Mouse (Mus musculus) left cerebral cortex, postnatal 14 days (tissue): ENCODE measurements at regions not wholly inside any gene's neighbourhood (a gene's known extent, or its start where the extent isn't known, plus 50 kb on each side); places are given as distances from the start of the nearest gene placed in this dataset.

ENCODE experiments used
- DNase-seq, 2 experiments: peaks; one replicate each; pipeline ENCODE4 v3.0.0; 2021 to 2022; ENCODE audit warnings: low spot score in 2 of 2, mixed read lengths in 1 of 2
- intact Hi-C: fragments of 180-260 bp; cut with DNase I; formaldehyde crosslinking; loops from one replicate; pipeline ENCODE4 v1.15.1; 2025

DNA sequence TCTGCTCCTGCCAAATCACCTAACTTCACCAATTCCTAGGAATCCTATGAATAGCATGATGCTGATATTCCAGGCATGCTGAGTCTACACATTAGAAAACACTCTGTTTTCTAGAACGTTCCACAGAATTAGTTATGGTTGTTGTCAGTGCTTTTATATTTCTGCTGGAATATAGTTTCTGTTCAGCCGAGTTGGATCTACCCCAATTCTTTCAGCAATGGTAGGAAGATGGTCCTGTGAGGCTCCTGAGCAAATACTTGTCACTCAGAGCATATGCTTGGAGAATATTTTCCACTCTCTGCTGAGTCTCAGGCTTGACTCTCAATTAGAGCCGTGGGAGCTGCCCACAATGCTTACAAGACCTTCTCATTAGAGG, 262.3 kb upstream of the Emcn start:
- intact Hi-C loops = no loop called here
- DNase-seq = no peak

DNA sequence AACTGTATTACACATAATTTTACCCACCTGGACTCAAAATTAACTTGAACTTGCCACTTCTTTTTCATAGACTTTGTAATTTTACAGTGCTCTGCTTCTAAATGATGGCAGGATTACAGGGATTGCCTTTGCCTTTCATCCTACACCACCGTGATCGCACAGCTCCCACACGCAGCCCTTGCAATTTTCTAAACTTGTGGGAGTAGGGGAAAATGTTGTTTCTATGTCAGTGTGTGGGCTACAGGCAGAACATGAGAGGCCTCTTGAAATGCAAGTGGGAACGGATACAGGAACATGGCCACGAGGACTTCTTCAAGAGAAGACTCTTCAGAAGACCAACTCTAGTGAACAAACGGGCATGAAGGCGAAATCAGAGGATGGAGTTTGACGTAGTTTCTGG, 254.0 kb upstream of the Emcn start:
- intact Hi-C loops = no loop called here
- DNase-seq = no peak

DNA sequence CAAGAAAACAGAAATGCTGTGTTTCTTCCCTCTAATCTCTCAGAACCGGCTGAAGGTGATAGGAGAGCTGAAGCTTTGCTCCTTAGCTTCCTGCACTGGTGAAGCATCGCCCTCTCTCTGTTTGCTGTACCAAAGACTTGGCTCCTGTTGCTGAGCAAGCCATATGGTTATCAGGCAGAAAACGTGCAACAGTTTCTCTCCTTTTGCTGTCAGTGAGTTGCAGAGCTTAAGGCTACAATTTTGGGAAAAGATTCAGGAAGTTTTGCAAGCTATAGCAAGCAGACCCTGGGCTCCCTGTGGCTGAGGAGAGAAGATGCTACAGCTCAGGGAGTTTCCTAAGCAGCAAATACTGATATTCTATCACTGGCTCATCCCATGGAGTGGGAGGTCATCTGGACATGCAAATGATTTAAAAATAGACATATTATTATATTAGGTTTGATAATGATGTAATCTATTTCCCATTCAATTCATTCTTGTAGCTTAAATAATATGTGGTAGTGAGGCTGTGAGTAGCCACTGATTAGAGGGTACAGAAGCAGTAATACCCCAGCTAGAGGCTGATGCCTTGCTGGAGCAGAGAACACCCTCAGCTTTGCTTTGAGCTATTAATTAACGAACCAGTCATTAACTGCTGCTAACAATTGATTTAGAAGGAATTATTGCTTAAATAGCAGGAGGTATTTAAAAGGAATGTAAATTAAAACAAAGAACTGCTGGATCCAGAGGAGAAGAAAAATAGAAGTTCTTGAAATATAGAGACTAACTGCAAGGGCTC, 240.1 kb upstream of the Emcn start:
- DNase-seq = peak; percentile 28 to 59
- intact Hi-C loops = no loop called here

DNA sequence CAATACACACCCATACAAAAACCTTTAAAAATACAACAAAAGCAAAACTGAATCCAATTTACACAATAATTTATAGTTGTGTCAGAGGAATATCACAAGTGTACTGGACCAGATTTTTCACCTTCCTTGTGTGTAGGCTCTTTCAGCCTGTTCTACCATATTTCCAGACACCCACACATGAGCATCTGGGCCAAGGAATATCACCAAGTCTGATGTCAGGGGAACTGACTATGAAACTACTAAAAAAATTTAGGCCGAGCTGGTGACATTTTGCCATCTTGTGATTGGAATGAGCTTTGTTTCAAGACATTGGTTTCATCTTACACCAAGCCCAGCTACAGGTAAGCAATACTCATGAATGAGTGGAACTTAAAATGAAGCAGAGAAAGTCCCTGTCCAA, 234.9 kb upstream of the Emcn start:
- intact Hi-C loops = no loop called here
- peak in 1 of 2 experiments; percentile 18 for DNase-seq

DNA sequence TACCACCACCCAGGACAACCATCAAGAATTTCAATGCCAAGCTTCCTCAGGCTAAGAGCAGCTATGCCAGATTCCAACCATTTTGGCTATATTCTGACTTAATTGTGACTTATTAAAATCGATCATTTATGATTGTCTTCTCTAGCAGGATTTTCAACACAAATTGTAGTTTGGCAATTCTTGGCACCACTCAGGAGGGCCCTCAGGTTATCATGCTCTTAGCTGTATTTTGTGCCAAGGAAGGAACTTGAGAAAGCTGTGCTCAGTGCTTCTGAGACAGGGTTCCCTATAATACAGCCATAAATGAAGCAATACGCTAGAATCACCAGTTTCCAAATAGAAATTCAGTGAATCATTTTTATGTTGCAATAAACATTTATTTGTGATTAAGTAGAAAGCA, 232.7 kb upstream of the Emcn start:
- no peak for DNase-seq
- intact Hi-C loops = no loop called here

DNA sequence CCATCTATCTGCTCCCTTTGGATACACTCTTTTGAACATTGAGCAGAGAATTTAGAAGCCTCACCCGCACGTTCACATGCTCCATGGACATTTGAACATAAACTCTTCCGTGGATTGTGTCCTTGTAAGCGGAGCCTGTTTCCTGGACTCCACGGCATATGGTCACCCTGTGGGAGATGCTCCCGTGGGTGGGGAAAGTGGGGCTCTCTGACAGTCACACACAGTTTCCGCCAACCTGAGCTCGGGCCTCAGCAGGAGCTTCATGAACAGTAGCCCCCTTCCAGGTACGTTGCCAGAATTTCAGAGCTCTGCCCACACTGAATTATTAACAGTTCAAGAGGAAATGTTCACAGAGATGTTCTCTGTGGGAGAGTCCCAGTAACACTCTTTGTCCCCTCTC, 231.1 kb upstream of the Emcn start:
- no peak for DNase-seq
- intact Hi-C loops = no loop called here

DNA sequence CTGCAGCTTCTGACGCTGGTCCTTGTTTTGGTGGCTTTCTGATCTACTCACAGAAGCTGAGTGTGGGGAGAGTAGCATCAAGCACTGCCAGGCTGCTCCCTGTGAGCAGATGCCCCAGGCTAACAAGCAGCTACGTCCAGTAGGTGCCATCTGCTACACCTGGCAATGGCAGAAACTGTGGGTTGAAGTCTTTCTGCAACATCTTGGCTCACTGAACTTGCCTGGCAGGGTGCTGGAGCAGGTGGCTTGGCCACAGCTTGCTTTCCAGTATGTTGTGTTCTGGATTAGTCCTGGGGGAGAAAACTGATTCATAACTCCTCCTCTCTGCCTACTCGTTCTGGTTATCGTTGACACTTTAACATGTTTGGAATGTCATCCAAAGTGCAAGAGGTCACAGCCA, 230.4 kb upstream of the Emcn start:
- DNase-seq = peak in 1 of 2 experiments; percentile 9
- intact Hi-C loops = no loop called here

DNA sequence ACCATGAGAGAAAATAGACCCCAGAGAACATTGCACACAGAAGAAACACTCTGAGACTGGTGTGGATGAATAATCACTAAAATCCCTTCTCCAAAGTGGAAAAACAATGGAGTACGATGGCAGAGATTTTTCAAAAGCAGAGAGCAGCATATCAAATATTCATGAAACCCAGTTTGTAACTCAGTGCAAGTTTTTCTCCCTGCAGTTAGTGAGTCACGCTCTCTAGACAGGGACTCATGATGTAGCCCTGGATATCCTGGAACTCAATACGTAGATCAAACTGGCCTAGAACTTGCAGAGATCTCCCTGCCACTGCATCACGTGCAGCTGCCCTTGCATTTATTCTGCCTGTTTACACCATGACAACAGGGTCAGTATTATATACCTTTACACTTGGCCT, 210.9 kb upstream of the Emcn start:
- intact Hi-C loops = no loop called here
- DNase-seq = no peak

DNA sequence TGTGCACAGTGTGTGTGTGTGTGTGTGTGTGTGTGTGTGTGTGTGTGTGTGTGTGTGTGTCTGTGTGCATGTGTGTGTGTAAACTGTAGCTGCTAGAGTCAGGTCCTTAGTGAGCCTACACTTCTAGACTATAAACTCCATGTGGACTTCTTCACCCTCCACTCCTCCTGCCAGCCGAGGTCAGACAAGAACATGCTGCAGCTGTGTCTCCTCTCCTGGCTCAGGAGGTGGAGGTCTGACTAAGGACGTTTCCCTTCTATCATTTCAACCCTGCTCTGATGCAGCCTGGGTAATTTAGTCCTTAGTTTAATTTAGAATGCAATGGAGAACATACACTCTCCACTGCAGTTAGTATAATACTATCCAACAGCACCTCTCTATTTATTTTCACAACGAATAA, 198.8 kb upstream of the Emcn start:
- intact Hi-C loops = no loop called here
- no peak for DNase-seq

DNA sequence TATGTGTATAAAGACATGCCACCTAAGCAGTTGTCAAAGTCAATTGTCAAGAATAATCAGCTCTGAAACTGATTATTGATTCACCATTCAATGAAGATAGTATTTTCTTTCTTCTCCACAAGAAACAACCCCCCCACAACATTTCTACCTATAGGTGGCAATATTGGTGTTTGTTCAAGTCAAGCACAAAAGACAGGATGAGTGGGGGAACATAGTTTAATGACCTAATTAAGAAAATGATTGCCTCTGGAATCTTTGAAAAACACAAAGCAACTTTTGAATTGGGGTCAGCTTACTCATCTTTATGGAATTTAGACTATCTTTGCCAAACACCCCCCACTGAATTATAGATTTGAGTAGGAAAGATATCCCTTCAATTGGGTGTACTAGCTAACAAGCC, 194.8 kb upstream of the Emcn start:
- no peak for DNase-seq
- intact Hi-C loops = no loop called here

DNA sequence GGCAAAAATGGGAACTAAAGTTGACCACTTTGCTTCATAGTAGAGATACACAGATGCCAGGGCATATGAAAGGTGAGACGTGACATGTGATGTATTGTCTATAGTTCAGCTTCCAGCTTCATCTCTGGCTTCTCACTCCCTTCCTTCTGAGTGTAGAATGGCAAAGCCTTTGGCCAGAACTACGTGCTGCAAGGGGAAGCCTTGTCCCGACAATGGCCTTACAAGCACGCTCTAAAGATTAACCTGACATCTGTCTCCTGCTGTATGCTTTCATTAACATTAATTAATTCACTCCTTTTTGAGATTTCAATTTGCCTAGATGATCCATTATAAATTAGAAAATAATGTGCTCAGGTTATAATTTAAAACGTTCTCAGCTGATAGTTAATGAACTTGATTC, 193.5 kb upstream of the Emcn start:
- intact Hi-C loops = no loop called here
- no peak for DNase-seq

DNA sequence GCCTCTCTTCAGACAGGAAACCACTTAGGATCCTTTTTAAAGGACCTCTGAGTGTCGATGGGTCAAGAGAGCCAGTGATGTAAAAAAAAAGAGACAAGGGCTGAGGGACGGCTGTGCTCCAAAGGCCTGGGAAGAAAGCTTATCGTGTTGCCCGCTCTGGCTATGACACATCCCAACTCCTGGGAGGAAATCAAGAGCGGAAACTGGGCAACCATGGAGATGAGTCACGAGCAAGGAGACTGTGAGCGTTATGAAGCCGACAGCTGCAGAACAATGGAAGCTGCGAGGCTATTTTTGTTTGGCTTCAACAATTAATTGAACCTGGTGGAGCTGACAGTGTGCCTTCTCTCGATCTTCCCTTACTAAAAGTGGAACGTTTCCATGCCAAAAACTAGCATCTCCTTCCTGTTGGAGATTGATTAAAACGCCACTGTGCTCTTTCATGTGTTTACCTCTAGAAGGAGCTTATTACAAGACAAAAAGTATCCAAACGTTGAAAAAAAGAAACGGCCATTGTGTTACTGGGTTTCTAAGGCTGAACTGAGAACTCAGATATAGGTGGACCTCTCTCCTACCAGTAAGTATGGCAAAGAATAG, 190.4 kb upstream of the Emcn start:
- DNase-seq = peak; percentile 13 to 42

DNA sequence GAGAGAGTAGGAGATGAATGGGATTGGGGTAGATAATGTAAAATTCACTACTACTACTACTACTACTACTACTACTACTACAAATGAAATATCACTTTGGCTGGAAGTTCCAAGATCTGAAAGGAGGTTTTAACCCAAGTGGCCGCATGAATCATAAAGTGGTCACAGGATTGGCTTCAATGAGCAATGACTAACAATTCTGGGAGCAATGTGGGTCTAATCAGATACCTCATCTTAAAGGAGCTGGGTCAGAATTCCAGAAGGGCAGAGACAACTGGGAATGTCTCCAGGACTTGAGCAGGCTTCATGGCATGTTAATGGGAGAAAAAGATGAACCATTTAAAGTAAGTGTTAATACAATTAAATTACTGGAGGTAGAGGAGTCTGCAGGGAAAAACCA, 189.4 kb upstream of the Emcn start:
- DNase-seq = no peak
- intact Hi-C loops = no loop called here

More for the DNA sequence above, 190.4 kb upstream of the Emcn start:
- intact Hi-C loops = no loop called here

DNA sequence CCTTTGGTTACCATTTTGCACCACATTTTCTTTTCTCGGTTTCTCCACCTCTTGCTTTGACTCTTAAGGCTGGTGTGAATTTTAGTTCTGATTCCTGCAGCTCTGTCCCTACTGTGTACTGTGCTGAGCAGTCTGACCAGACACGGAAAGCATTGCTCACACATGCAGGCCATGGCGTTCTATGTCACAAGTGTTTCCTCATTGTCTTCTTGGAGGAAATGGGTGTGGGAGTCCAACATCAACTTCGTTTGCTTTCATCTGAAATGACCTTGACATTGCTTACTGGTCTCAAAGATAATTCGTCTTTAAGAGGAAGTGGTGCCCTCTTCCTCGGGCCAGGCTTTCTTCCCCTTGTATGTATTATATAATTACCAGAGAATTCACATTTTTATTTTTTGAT, 187.6 kb upstream of the Emcn start:
- DNase-seq = no peak
- intact Hi-C loops = no loop called here

DNA sequence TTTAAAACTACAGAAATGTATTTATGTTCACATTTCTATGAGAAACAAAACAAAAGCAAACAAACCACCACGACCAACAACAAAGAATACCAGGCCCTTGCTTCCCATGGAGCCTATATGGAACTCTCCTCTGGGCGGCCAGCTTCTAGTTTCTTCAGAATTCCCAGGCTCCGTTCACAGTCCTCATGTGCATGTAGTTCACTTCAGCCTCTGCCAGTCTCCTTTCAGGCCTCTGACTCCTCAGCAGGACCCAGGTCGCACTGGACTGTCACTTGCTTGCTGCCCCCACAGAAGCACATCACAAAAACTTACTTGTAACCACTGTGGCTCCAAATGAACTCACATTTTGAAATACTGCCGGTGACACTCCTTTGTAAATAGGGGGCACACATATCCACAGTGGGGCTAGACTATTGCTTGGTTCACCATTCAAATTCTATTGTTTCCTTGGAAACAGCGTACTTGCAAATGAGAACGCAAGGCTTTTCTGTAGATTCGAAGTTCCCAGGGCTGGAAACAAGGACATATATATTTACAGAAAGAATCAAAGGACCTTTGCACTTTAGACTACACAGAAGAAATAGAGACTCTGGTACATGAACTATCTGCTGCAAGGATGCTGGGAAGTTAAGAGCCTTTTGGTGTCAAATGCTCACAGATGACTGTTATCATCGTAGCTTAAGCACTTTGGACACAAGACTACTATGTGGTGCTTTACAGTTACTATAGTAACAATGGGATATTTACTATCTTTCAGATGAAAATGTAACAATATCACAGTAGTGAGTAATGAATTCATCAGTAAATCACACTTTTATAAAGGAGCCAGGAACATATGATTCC, 186.4 kb upstream of the Emcn start:
- intact Hi-C loops = no loop called here

DNA sequence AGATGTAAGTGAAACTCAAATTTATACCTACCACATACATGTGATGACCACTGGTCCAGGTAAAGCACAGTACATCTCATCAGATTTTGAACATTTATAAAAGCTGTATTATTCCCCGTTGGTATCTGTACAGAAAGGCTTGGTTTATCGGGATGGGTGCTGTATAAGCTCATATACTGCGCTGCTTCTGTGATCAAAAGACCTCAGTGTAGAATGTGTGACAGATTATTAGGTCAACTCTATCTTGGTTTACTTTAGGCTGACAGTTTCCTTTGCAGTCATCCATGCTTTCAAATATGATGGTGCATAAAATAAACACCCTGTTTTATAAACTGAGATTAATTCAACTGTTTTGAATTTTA, 185.8 kb upstream of the Emcn start:
- intact Hi-C loops = no loop called here
- DNase-seq = no peak

More for the DNA sequence above, 186.4 kb upstream of the Emcn start:
- DNase-seq = no peak

DNA sequence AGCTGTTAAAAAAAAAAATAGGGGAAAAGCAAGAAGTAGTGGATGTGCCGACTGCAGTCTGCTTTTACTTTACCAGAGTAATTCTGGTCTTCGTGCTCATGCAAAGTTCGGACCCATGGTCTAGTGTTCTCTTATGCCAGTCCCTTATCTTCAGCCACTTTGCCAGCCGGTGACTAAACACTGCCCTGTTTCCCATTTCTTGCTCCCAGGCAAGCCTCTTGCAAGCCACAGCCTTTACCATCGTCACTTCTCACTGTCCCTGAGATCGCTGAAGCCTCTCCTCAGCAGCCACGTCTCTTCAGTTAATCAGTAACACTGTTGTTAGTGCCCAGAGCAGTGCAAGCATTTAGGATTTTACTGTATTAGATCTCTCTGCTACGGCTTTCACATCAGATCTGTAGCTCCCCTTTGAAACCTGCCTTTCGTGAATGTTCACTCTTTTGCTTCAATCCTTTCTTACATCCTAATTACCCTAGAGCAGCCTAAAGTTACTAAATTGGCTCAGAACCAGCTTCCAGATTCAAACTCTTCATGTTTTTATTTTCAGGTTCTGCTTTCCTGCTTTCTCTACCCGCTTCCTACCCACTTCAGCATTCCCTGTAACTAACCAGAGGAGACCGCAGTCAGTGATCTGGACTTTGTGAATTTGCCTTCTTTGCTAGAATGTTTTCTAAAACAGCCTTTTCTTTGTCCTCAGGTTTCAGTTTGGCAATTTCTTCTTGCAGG, 184.5 kb upstream of the Emcn start:
- DNase-seq = no peak
- intact Hi-C loops = no loop called here

DNA sequence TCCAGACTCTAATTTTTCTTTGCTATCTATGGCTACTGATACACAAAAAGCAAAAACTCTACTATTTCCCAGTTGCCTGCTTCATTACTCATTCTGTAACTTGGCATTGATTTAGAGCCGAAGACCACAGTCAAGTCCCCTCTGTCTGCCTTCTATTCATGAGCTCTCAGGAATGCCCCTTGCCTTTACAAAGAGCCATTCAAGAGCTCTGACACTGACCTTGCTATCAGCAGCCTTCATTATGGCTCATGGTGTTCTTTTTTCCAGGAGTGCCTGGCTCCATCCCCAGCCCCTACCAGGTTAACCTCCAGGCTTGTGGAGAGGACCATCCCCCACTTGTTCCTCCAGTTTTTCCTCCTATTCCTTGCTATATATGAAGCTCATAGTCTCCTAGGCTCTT, 151.8 kb upstream of the Emcn start:
- no peak for DNase-seq
- intact Hi-C loops = no loop called here

DNA sequence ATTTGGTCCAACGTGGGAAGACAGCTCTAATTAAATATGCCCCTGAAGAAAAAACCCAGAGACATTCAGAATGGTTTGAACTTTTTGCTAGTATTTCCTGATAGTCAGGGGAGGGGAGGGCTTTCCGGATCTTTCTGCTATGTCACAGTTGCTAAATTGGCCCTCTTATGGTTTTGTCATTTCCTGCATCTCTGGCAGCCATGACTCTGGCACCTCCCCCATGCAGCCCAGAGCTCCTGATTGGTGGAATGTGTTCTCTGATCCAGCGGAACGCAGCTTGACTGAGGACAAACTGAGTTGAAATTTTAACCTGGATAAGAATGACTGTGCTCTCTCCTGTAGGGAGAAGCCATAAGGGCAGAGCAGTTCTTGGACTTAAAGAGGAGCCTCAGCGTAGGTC, 150.4 kb upstream of the Emcn start:
- intact Hi-C loops = no loop called here
- DNase-seq = no peak

DNA sequence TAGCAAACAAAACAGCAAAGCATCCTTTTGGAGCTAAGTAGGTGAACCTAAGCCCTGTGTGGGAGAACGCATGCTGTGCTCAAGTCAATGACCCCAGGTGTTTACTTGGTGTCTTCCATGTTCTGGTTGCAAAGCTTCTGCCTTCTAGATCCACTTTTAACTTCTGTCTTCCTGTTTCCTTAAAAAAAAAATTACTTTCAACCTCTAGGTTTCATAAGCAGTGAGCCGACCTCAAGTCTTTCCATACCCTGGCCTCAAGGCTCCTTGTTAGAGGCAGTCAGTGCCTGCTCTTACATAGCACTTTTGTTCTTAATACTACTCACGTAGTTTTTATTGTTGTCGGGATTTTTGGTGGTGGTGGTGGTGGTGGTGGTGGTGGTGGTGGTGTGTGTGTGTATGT, 149.9 kb upstream of the Emcn start:
- no peak for DNase-seq
- intact Hi-C loops = no loop called here
